Mouse (Mus musculus): ENCODE measurements around the gene Traip.

The Traip gene

GRCm38 (mm10) chr9:107971690-107972541 lies 22.0 kb downstream of the Traip start:
- no peak for DNase-seq (ENCODE audit: low spot score)

GRCm38 (mm10) chr9:107974491-107975171 lies 24.7 kb downstream of the Traip start:
- DNase-seq (ENCODE audit: low spot score) = no peak

GRCm38 (mm10) chr9:107975399-107976386 lies 25.8 kb downstream of the Traip start, which contains the start of gene Uba7:
Uba7 (plus strand) TSS chr9:107975505.
- DNase-seq (ENCODE audit: low spot score) = no peak

- no peak for DNase-seq (ENCODE audit: low spot score)
These were observed 28.9 kb downstream of the Traip start for GRCm38 (mm10) chr9:107978815-107979214.

- DNase-seq (ENCODE audit: low spot score) = peak; percentile 23
These were observed 32.0 kb downstream of the Traip start for GRCm38 (mm10) chr9:107981684-107982605.

GRCm38 (mm10) chr9:107982681-107983346 lies 32.9 kb downstream of the Traip start, which contains the start of gene Gm20661:
Gm20661 (plus strand) TSS chr9:107983058.
- peak; percentile 63 for DNase-seq (ENCODE audit: low spot score)

- peak; percentile 25 for DNase-seq (ENCODE audit: low spot score)
These were observed 33.5 kb downstream of the Traip start for GRCm38 (mm10) chr9:107983421-107983890.

GRCm38 (mm10) chr9:107984052-107984753 lies 34.3 kb downstream of the Traip start:
- DNase-seq (ENCODE audit: low spot score) = no peak

GRCm38 (mm10) chr9:107984754-107985055 lies 34.8 kb downstream of the Traip start:
- no peak for DNase-seq (ENCODE audit: low spot score)

- DNase-seq (ENCODE audit: low spot score) = peak; percentile 82
These were observed 35.5 kb downstream of the Traip start, which contains the start of gene Inka1 for GRCm38 (mm10) chr9:107985131-107986119. Inka1 (minus strand) TSS chr9:107985879.

GRCm38 (mm10) chr9:107986376-107986775 lies 36.4 kb downstream of the Traip start:
- peak; percentile 87 for DNase-seq (ENCODE audit: low spot score)

- DNase-seq (ENCODE audit: low spot score) = no peak
These were observed 38.0 kb downstream of the Traip start for GRCm38 (mm10) chr9:107987950-107988349.

GRCm38 (mm10) chr9:107992197-107992596 lies 42.3 kb downstream of the Traip start, which contains the start of gene Cdhr4:
Cdhr4 (plus strand) TSS chr9:107992497.
- DNase-seq (ENCODE audit: low spot score) = no peak

- DNase-seq (ENCODE audit: low spot score) = no peak
These were observed 43.1 kb downstream of the Traip start for GRCm38 (mm10) chr9:107993013-107993412.

GRCm38 (mm10) chr9:107994464-107994863 lies 44.5 kb downstream of the Traip start:
- no peak for DNase-seq (ENCODE audit: low spot score)

GRCm38 (mm10) chr9:107995513-107995912 lies 45.6 kb downstream of the Traip start:
- DNase-seq (ENCODE audit: low spot score) = no peak

GRCm38 (mm10) chr9:107996049-107996448 lies 46.1 kb downstream of the Traip start, which contains the start of gene Gm20662:
Gm20662 (plus strand) TSS chr9:107996349.
- no peak for DNase-seq (ENCODE audit: low spot score)
